Mouse (Mus musculus) embryonic fibroblast, embryonic 13.5 days (primary cell): ENCODE results near the gene Acr. TPM values are rescaled to one million over a fixed set of nuclear protein-coding genes. Genes with fewer than 3 reads are reported as not detected.

Experiments used
- H3K27ac ChIP-seq: 2 replicates; pipeline ENCODE4 v1.5.1; 2012; ENCODE audit warnings: low read length, control low read depth, inconsistent platforms; ENCODE audit not compliant: insufficient read depth
- H3K4me1 ChIP-seq: 2 replicates; pipeline ENCODE4 v1.6.1; 2011; ENCODE audit warnings: low read length; ENCODE audit not compliant: control insufficient read depth, insufficient read depth
- H3K4me3 ChIP-seq: 2 replicates; pipeline ENCODE4 v1.5.1; 2011; ENCODE audit warnings: mild to moderate bottlenecking, control low read depth, low read length; ENCODE audit not compliant: insufficient read depth
- CTCF ChIP-seq: IDR thresholded peaks from 2 replicates; pipeline ENCODE4 v1.5.1; 2011; ENCODE audit warnings: mild to moderate bottlenecking, control low read depth, low read length, moderate library complexity, borderline replicate concordance; ENCODE audit not compliant: insufficient read depth
- POLR2A ChIP-seq: IDR thresholded peaks from 2 replicates; pipeline ENCODE4 v1.6.1; 2011; ENCODE audit warnings: low read depth, mild to moderate bottlenecking, control low read depth, low read length, moderate library complexity
- polyA plus RNA-seq: library from polyadenylated mRNA; stranded (reverse); fragments of >200 nt; gene quantifications from 2 replicates; pipeline ENCODE4 v1.2.4, GENCODE M21; 2011; ENCODE audit warnings: low read depth; ENCODE audit not compliant: missing spikeins, insufficient read length

The Acr gene
- polyA plus RNA-seq, 1 experiment: not detected

GRCm38 (mm10) chr15:89622312-89622958 lies 54.3 kb downstream of the Acr start:
- TF ChIP-seq POLR2A (no peak), CTCF (peak; percentile 79; the same call in 1 of the 2 replicates)
- Histone ChIP-seq H3K27ac (no peak overlapping the region), H3K4me3 (no peak overlapping the region), H3K4me1 (no peaks in the 10 kb centered on the region)

DNA sequence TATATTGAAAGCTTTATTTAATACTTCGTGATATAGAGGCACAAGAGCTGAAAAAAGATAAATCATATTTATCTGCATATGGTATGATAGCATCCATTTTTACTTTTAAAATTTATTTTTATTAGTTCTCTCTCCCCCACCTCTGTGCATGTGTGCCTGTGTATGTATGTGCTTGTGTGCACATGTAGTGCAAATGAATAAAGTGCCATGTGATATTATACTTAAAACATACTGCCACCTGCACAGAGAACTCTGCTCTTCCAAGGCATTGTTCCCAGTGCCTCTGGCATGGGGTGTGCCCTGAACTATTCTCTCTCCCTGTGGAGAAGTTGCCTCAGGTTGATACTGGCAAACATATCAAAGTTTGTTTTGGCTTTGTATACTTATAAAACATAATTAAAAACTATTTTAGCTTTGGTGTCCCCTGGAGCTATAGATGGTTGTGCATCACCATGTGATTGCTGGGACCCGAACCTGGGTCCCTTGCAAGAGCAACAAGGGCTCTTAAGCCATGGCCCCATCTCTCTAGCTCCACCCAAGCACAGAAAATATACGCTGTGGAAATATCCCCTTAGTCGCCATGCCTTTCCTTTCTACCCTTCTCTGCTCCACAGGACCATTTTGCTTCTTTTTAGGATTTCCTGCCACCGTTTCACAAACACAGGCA lies 55.0 kb downstream of the Acr start:
- Histone ChIP-seq H3K4me1 (no peaks in the 10 kb centered on the region), H3K4me3 (no peak overlapping the region), H3K27ac (no peak overlapping the region)
- TF ChIP-seq POLR2A (no peak), CTCF (no peak)

DNA sequence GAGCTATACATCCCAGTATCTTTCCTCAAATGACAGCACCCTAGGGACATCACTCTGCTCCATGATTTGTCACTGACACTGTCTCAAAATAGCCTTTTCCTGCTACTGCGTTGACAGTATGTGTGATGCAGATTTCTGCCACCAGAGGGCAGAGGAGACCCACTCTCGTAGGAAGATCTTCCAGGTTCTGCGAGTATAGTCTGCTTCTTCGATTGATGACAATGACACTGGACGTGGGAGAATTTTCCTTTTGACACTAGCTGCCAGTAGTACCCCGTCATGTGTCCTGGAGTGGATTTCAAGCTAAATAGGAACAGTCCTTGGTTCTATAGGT lies 55.5 kb downstream of the Acr start:
- Histone ChIP-seq H3K4me3 (no peak overlapping the region), H3K27ac (no peak overlapping the region), H3K4me1 (no peaks in the 10 kb centered on the region)
- peak; percentile 77 for TF ChIP-seq CTCF
- TF ChIP-seq POLR2A: no peak

Other genes with a start within 250 kb of the Acr start
- 7.7 and 8.4 TPM in 2 replicates for gene Adm2, start 245.6 kb upstream of the Acr start, polyA plus RNA-seq
- gene Miox, start 233.9 kb upstream of the Acr start, polyA plus RNA-seq: not detected in 2 replicates
- gene Lmf2, start 212.7 kb upstream of the Acr start, polyA plus RNA-seq: 82.5 and 83.0 TPM in 2 replicates
- 58.9 and 94.2 TPM in 2 replicates for gene Ncaph2, start 212.6 kb upstream of the Acr start, polyA plus RNA-seq
- 13.8 and 14.1 TPM in 2 replicates for gene Sco2, start 194.5 kb upstream of the Acr start, polyA plus RNA-seq
- gene Tymp, start 191.3 kb upstream of the Acr start, polyA plus RNA-seq: not detected in 2 replicates
- not detected in 2 replicates for gene Odf3b, start 189.0 kb upstream of the Acr start, polyA plus RNA-seq
- not detected in 2 replicates for gene Klhdc7b, start 183.4 kb upstream of the Acr start, polyA plus RNA-seq
- not detected in 2 replicates for gene Syce3, start 157.8 kb upstream of the Acr start, polyA plus RNA-seq
- gene Cpt1b, start 142.5 kb upstream of the Acr start, polyA plus RNA-seq: 2.2 TPM in 1 of 2 replicates, not detected in the other
- gene C730034F03Rik, start 138.7 kb upstream of the Acr start, polyA plus RNA-seq: 1.3 and 1.4 TPM in 2 replicates
- gene Gm44502, start 138.6 kb upstream of the Acr start, polyA plus RNA-seq: 1.6 TPM in 1 of 2 replicates, not detected in the other
- gene Chkb, start 138.4 kb upstream of the Acr start, polyA plus RNA-seq: 29.4 and 33.1 TPM in 2 replicates
- 0.49 TPM in 1 of 2 replicates, not detected in the other for gene Mapk8ip2, start 114.4 kb upstream of the Acr start, polyA plus RNA-seq
- gene Arsa, start 90.9 kb upstream of the Acr start, polyA plus RNA-seq: 41.6 and 42.5 TPM in 2 replicates
- 2.3 and 2.7 TPM in 2 replicates for gene Shank3, start 68.7 kb upstream of the Acr start, polyA plus RNA-seq
- gene Rabl2, start 23.6 kb downstream of the Acr start, polyA plus RNA-seq: 15.2 and 26.9 TPM in 2 replicates